Mouse (Mus musculus) cerebellum, adult 2 months (tissue): ENCODE measurements around the gene Fam135a. TPM values are rescaled to one million over a fixed set of nuclear protein-coding genes. Genes with fewer than 3 reads are reported as not detected.

Experiments
- DNase-seq, 2 experiments: peaks; one replicate each; pipeline ENCODE4 v3.0.0; 2021
- H3K27ac ChIP-seq: fragments of 200-500 bp; 2 replicates; pipeline ENCODE4 v1.5.1; 2012; ENCODE audit warnings: low read length, control low read depth, inconsistent platforms; ENCODE audit not compliant: insufficient read depth
- H3K27me3 ChIP-seq: fragments of 200-500 bp; 2 replicates; pipeline ENCODE4 v1.6.1; 2012; ENCODE audit warnings: inconsistent platforms, mild to moderate bottlenecking, low read length, moderate library complexity; ENCODE audit not compliant: control insufficient read depth, insufficient read depth
- H3K4me1 ChIP-seq: fragments of 200-500 bp; 2 replicates; pipeline ENCODE4 v1.6.1; 2011; ENCODE audit warnings: low read length; ENCODE audit not compliant: control insufficient read depth, insufficient read depth
- H3K4me3 ChIP-seq: fragments of 200-500 bp; replicated peaks from 2 replicates; pipeline ENCODE3; 2011; ENCODE audit warnings: mild to moderate bottlenecking, low read depth, low read length, control low read depth; ENCODE audit not compliant: insufficient read depth
- CTCF ChIP-seq: fragments of 200-500 bp; IDR thresholded peaks from 2 replicates; pipeline ENCODE4 v1.5.1; 2011; ENCODE audit warnings: low read depth, mild to moderate bottlenecking, control low read depth, low read length, moderate library complexity, borderline replicate concordance; ENCODE audit not compliant: insufficient read depth
- POLR2A ChIP-seq: fragments of 200-500 bp; IDR thresholded peaks from 2 replicates; pipeline ENCODE4 v1.6.1; 2011; ENCODE audit warnings: low read length, control low read depth, borderline replicate concordance; ENCODE audit not compliant: insufficient read depth
- WGBS: fragments of 180-500 bp; shearing (Covaris S2); methylation state at CpG from one replicate; pipeline ENCODE4 v1.1.7; 2018; 5-methylcytosine and 5-hydroxymethylcytosine counted together
- polyA plus RNA-seq: library from polyadenylated mRNA; depleted of rRNA; stranded (reverse); fragments of >200 nt; gene quantifications from 2 replicates; pipeline ENCODE4 v1.2.3, GENCODE M21; 2012

Gene Fam135a
- polyA plus RNA-seq, 1 experiment, result 38.6 TPM

DNA sequence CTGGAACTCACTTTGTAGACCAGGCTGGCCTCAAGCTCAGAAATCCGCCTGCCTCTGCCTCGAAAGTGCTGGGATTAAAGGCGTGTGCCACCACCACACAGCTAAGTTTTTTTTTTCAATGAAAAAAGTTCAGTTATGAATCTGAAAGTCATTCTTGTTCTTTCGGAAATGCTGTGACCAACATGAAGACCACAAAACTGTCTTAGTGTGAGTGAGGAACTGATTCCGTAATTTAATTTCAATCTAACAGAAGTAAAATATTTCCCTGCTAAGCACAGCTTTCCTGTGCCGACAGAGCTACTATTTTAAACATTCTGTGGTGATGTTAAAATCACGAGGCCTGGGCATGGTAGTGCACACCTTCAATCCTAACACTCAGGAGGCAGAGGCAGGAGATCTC, 7.7 kb downstream of the Fam135a start:
- H3K4me1 ChIP-seq, result peaks cover 2% of the 10 kb centered on the region; the same call in 1 of the 2 replicates
- H3K27me3 ChIP-seq, result no peaks in the 10 kb centered on the region
- no peak overlapping the region for H3K4me3 ChIP-seq
- no peak for TF ChIP-seq POLR2A
- TF ChIP-seq CTCF, result no peak
- H3K27ac ChIP-seq, result no peak overlapping the region
- WGBS, result 96% methylated on average over 7 of the region's 7 CpGs
- DNase-seq, result no peak

DNA sequence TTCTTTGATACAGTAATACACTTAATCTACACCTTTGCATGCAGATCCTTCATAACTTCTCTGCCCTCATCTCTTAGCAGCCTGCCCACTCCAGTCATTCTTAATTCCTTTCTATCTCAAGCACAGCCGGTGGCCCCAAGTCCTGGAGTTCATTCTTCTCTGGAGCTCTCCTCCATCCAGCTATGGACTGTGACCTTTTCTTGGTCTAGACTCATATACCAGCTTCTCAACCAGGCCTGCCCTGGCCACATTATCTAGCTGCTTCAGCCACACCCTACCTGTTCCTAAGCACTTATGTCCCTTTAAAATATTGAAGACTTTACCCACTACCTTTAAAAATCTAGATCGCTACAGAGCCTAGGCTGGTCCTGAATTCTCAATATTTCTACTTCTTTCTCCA, 9.5 kb downstream of the Fam135a start:
- Histone ChIP-seq H3K27ac (no peak overlapping the region), H3K4me1 (peaks cover 7% of the 10 kb centered on the region; the same call in 1 of the 2 replicates), H3K4me3 (no peak overlapping the region), H3K27me3 (no peaks in the 10 kb centered on the region)
- WGBS, result 77% methylated on average over 2 of the region's 2 CpGs
- TF ChIP-seq POLR2A (no peak), CTCF (no peak)
- no peak for DNase-seq

DNA sequence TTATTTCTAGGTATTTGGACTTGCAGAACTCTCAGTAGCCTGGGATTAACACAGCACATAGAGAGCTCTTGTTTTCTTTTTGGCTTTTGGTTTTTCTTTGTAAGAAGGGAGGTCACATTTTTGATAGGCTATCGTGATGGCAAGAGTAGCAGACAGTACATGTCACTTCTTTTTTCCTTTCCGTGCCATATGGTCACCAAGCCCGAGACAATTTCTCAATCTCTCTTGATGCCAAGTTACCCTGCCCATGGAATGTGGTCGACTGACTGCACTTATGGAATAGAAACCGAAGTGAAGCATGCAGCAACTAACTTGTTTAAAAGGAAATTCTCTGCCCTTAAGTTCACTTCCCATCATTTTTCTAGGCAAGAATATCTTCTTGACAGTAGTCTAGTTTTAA, 10.0 kb downstream of the Fam135a start:
- peak in 1 of 2 experiments; percentile 68 for DNase-seq
- H3K4me1 ChIP-seq, result peaks cover 7% of the 10 kb centered on the region; the same call in 1 of the 2 replicates
- H3K4me3 ChIP-seq, result no peak overlapping the region
- TF ChIP-seq POLR2A (no peak), CTCF (no peak)
- 6% methylated on average over 5 of the region's 5 CpGs for WGBS
- H3K27ac ChIP-seq, result no peak overlapping the region
- H3K27me3 ChIP-seq, result no peaks in the 10 kb centered on the region

DNA sequence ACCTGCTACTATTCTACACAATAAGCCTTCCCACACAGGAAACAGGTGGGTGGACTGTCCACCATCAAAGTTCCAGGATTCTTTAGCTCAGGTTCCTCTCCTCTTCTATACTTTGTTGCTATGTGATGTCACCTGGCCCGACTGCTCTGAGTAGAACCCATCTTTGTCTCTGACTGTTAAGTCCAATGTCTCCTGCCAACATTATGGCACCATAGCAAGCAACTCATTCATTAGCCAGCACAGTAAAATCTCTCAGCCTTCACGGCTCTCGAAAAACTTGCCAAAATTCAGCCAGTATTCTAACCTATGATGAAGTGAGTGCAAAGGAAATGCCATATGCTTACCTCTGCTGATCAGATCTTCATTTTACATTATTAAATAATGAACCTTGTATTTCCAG, 14.0 kb downstream of the Fam135a start:
- H3K4me3 ChIP-seq, result no peak overlapping the region
- no peak overlapping the region for H3K27ac ChIP-seq
- DNase-seq, result peak in 1 of 2 experiments; percentile 76
- TF ChIP-seq POLR2A, result no peak
- TF ChIP-seq CTCF, result no peak
- WGBS, result 5% methylated on average over 3 of the region's 3 CpGs
- H3K27me3 ChIP-seq, result no peaks in the 10 kb centered on the region
- peaks cover 5% of the 10 kb centered on the region; the same call in 1 of the 2 replicates for H3K4me1 ChIP-seq

DNA sequence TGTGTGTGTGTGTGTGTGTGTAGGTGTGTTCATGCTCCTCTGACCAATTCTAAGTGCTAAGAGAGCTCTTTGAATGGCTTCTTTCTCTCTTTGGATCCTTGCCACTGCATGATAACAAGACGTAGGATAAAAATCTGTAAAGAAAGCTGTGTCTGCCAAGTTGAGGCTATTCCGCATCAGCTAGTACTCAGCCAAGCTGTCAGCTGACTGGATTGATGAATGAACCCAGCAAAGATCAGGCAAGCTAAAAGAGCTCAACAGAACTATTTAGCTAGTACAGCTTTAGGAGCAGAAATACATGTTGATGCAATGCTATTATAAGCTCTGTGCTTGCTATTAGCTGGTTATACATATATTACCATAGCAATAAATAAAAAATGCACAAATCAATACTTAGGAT, 25.7 kb downstream of the Fam135a start:
- no peak overlapping the region for H3K4me3 ChIP-seq
- peaks cover 3% of the 10 kb centered on the region for H3K4me1 ChIP-seq
- 11% methylated on average over 2 of the region's 2 CpGs for WGBS
- H3K27ac ChIP-seq, result no peak overlapping the region
- no peaks in the 10 kb centered on the region for H3K27me3 ChIP-seq
- DNase-seq, result peak in 1 of 2 experiments; percentile 43
- TF ChIP-seq CTCF (no peak), POLR2A (no peak)

DNA sequence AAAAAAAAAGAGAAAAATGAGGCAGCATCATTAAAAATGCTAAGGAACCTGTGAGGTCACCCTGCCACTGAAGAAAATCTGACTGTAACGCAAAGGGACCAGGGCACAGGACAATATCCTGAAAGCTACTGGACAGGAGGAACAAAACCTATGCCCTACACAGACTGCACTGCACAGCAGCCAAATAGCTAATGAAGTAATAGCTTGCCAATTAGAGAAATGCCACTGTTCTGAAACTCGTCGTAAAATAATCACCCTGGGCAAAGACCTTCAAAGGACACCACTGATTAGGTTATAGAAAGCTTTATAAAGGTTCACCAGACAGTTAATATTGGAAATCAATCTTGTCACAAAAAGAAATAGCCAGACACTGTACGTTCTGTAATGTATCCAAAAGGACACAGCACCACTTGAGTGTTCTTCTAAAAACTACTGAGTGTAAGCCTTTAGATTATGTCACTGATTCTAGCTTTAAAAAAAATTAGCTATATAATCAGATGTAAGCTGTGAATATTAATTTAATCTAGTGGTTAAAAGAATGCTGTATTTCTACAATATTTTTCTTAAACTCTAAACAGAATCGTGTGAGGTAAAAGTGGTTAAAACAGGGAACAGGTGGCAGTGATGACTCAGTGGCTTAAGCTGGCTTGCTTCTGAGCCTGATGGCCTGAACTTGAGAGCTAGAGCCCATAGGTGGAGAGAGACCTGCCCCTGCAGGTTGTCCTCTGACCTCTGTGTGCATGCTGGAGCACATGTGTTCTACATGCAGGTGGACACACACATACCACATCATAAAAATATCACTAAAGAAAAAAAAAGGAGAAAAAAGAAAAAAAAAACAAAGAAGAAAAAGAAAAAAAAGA, 26.5 kb downstream of the Fam135a start:
- H3K4me3 ChIP-seq, result no peak overlapping the region
- peak; percentile 25 to 62 for DNase-seq
- no peak overlapping the region for H3K27ac ChIP-seq
- 23% methylated on average over 5 of the region's 5 CpGs for WGBS
- peaks cover 3% of the 10 kb centered on the region for H3K4me1 ChIP-seq
- TF ChIP-seq CTCF (no peak), POLR2A (no peak)
- no peaks in the 10 kb centered on the region for H3K27me3 ChIP-seq

DNA sequence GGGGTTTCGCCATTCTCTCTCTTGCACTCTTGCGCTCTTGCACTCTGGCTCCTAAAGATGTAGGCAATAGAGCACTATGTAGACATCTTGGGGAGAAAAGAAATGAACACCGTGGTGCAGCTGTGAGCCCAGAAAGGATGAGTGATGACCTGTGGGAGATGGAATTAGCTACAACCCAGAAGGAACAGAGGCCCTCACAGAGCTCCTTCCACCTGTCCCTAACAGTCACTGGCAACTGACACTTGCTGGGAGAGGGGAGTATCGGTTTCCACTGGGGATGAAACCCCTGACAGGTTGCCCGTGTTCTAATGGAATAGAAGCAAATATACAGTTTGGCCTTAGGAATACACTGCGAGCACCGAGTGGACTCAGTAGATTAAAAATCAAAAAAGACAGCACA, 31.3 kb downstream of the Fam135a start:
- TF ChIP-seq POLR2A (no peak), CTCF (no peak)
- peaks cover under 1% of the 10 kb centered on the region; the same call in 1 of the 2 replicates for H3K4me1 ChIP-seq
- 94% methylated on average over 7 of the region's 7 CpGs for WGBS

DNA sequence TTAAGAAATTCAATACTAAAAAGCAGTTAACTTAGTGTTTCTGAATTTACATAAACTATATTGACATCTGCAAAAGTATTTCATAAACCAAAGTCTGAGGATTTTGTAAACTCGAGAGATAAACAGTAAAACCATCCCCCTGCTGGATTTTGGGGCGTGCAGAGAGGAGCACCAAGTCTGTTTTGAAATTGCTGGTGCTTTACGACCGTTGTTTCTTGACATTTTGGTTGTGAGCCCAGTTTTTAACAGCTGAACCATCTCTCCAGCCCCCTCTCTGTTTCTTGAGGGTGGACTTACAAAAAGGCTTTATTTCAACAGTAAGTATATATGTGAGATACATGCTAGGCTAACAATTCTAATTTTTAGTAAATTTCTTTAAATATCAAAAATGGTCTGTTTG, 33.4 kb downstream of the Fam135a start:
- no peak overlapping the region for H3K27ac ChIP-seq
- DNase-seq, result no peak
- no peak overlapping the region for H3K4me3 ChIP-seq
- WGBS, result 59% methylated on average over 4 of the region's 4 CpGs
- H3K4me1 ChIP-seq, result no peaks in the 10 kb centered on the region
- H3K27me3 ChIP-seq, result no peaks in the 10 kb centered on the region
- TF ChIP-seq POLR2A, result no peak

More for the DNA sequence above, 31.3 kb downstream of the Fam135a start:
- Histone ChIP-seq H3K4me3 (no peak overlapping the region), H3K27me3 (no peaks in the 10 kb centered on the region), H3K27ac (no peak overlapping the region)
- no peak for DNase-seq
